Comparison of ENCODE assay signal across 7 mouse cellular contexts in genomic region chr15:102470183-102470604, GRCm38 (mm10). TPM values are rescaled to one million over a fixed set of nuclear protein-coding genes. Genes with fewer than 3 reads are reported as not detected.
DNase-seq lines count a peak whose midpoint lies in the region; ATAC-seq lines count a peak whose summit lies in the region.

Gene Pcbp2 (plus strand): TSS chr15:102470539.

- intact Hi-C loops in gastrocnemius, postnatal 36 days (cut with DNase I) = no loop called here
- intact Hi-C loops in left cerebral cortex, postnatal 25 days (cut with DNase I) = no loop called here

- WGBS in intestine, embryonic 15.5 days = under 1% methylated on average over 31 of the region's 40 CpGs
- WGBS in midbrain, embryonic 10.5 days = under 1% methylated on average over 30 of the region's 40 CpGs

- H3K4me2 ChIP-seq in intestine, embryonic 15.5 days (replicated peaks) = peak within 1 kb of the TSS; percentile 51

- peak within 1 kb of the TSS; percentile 97 for H3K27ac ChIP-seq in intestine, embryonic 15.5 days
- peak within 1 kb of the TSS; percentile 99 for H3K27ac ChIP-seq in midbrain, embryonic 10.5 days (replicated peaks)

- ATAC-seq in intestine, embryonic 15.5 days = peak; percentile 100

- H3K4me3 ChIP-seq in intestine, embryonic 15.5 days (replicated peaks) = peak within 1 kb of the TSS; percentile 90
- H3K4me3 ChIP-seq in midbrain, embryonic 10.5 days = peak within 1 kb of the TSS; percentile 86

- H3K4me1 ChIP-seq in intestine, embryonic 15.5 days (replicated peaks) = peaks cover 3% of the 10 kb centered on the region
- H3K4me1 ChIP-seq in midbrain, embryonic 10.5 days = peaks cover 20% of the 10 kb centered on the region

- peak within 1 kb of the TSS; percentile 95 for H3K9ac ChIP-seq in intestine, embryonic 15.5 days

- peaks cover 14% of the 10 kb centered on the region; the same call in 1 of the 2 replicates for H3K36me3 ChIP-seq in intestine, embryonic 15.5 days
- H3K36me3 ChIP-seq in midbrain, embryonic 10.5 days = peaks cover 34% of the 10 kb centered on the region

- no peaks in the 10 kb centered on the region for H3K27me3 ChIP-seq in intestine, embryonic 15.5 days (replicated peaks)
- H3K27me3 ChIP-seq in midbrain, embryonic 10.5 days (ENCODE audit: low read depth, poor library complexity, severe bottlenecking) = no peaks in the 10 kb centered on the region

- no peaks in the 10 kb centered on the region for H3K9me3 ChIP-seq in intestine, embryonic 15.5 days
- no peaks in the 10 kb centered on the region for H3K9me3 ChIP-seq in midbrain, embryonic 10.5 days (replicated peaks)

- peak; percentile 98 for DNase-seq in adrenal gland, adult 2 months
- DNase-seq in embryo, embryonic 11.5 days (ENCODE audit: low read depth, low spot score) = peak; percentile 94
- DNase-seq in gastrocnemius, postnatal 36 days = peak; percentile 85 to 95
- DNase-seq in left cerebral cortex, postnatal 25 days (ENCODE audit: low spot score in 2 of 2) = peak; percentile 94 to 99
- peak; percentile 97 for DNase-seq in midbrain, embryonic 10.5 days (ENCODE audit: low spot score)
- DNase-seq in right cerebral cortex, postnatal 4 days = peak; percentile 95

RNA-seq across cellular contexts. Expression of gene Pcbp2, which starts in this region (rescaled TPM):
- 100 to 1,000 TPM; 641 to 760 TPM for total RNA-seq in adrenal gland, adult 2 months (2021)
- 388 and 545 TPM in 2 replicates for polyA plus RNA-seq in adrenal gland, adult 2 months (2012; rRNA removed)
- 100 to 1,000 TPM; 350 to 411 TPM for total RNA-seq in gastrocnemius, postnatal 36 days (2021)
- 178 and 182 TPM in 2 replicates for polyA plus RNA-seq in intestine, embryonic 15.5 days (2015; fragmentation: Nextera tagmentation; extraction: Ambion mirVana)
- 100 to 1,000 TPM; 464 to 469 TPM for total RNA-seq in left cerebral cortex, postnatal 25 days (2021)
- polyA plus RNA-seq in midbrain, embryonic 10.5 days (2016; fragmentation: Nextera tagmentation; extraction: Ambion mirVana) = 194 and 201 TPM in 2 replicates

Comparison
In these comparisons a context has a peak if more than half of its experiments do, and no peak if none do; other contexts are left out.
1. Peak in every context shown above with its lines: DNase-seq, ATAC-seq, H3K4me3 ChIP-seq and H3K27ac ChIP-seq.